Mouse (Mus musculus) activated CD4-positive, CD25-positive, alpha-beta regulatory T cell, adult 4 months (primary cell): ENCODE measurements around the gene Slc8a3. TPM values are rescaled to one million over a fixed set of nuclear protein-coding genes. Genes with fewer than 3 reads are reported as not detected.
"Not testable (repeated sequence)": the region's sequence is repeated elsewhere in the genome, so short reads cannot be mapped to it uniquely, and the experiment has no call there.

ENCODE experiments used
- ATAC-seq: one replicate; pipeline ENCODE4 v1.8.0; 2017
- polyA plus RNA-seq, 2 experiments: library from polyadenylated mRNA; unstranded; fragments of 100-300 nt; shearing (Covaris generic); gene quantifications; one replicate each; pipeline ENCODE4 v1.2.1; 2017

Gene Slc8a3
- polyA plus RNA-seq: not detected

- ATAC-seq: no peak
Observed at GRCm38 (mm10) chr12:81332875-81333421, at the start of gene Slc8a3. Gene Slc8a3 (minus strand): TSS chr12:81333180.

- not testable (repeated sequence) for ATAC-seq
Observed at GRCm38 (mm10) chr12:81379364-81379763, 46.4 kb upstream of the Slc8a3 start, which contains the start of gene Gm4787. Gene Gm4787 (minus strand): TSS chr12:81379464.

GRCm38 (mm10) chr12:81333841-81334240, 861 bp upstream of the Slc8a3 start:
- no peak for ATAC-seq

- no peak for ATAC-seq
Observed at GRCm38 (mm10) chr12:81331937-81332874, 774 bp downstream of the Slc8a3 start.

- ATAC-seq: no peak
Observed at GRCm38 (mm10) chr12:81331046-81331638, 1.8 kb downstream of the Slc8a3 start.

GRCm38 (mm10) chr12:81324991-81325390, 8.0 kb downstream of the Slc8a3 start:
- ATAC-seq: no peak

- no peak for ATAC-seq
Observed at GRCm38 (mm10) chr12:81324116-81324515, 8.9 kb downstream of the Slc8a3 start.

GRCm38 (mm10) chr12:81321021-81321420, 12.0 kb downstream of the Slc8a3 start:
- ATAC-seq: no peak

GRCm38 (mm10) chr12:81317811-81318210, 15.2 kb downstream of the Slc8a3 start:
- no peak for ATAC-seq

- ATAC-seq: no peak
Observed at GRCm38 (mm10) chr12:81315953-81316352, 17.0 kb downstream of the Slc8a3 start.

GRCm38 (mm10) chr12:81303626-81304025, 29.4 kb downstream of the Slc8a3 start:
- no peak for ATAC-seq

GRCm38 (mm10) chr12:81294613-81295012, 38.4 kb downstream of the Slc8a3 start:
- no peak for ATAC-seq

- no peak for ATAC-seq
Observed at GRCm38 (mm10) chr12:81278031-81278430, 54.9 kb downstream of the Slc8a3 start.

- ATAC-seq: no peak
Observed at GRCm38 (mm10) chr12:81274616-81275015, 58.4 kb downstream of the Slc8a3 start.

- ATAC-seq: no peak
Observed at GRCm38 (mm10) chr12:81273333-81273732, 59.6 kb downstream of the Slc8a3 start.

GRCm38 (mm10) chr12:81269246-81269645, 63.7 kb downstream of the Slc8a3 start:
- no peak for ATAC-seq

- no peak for ATAC-seq
Observed at GRCm38 (mm10) chr12:81262821-81263220, 70.2 kb downstream of the Slc8a3 start.

GRCm38 (mm10) chr12:81258215-81258614, 74.8 kb downstream of the Slc8a3 start:
- ATAC-seq: no peak

GRCm38 (mm10) chr12:81245411-81245810, 87.6 kb downstream of the Slc8a3 start:
- ATAC-seq: no peak

GRCm38 (mm10) chr12:81244954-81245353, 88.0 kb downstream of the Slc8a3 start:
- no peak for ATAC-seq

GRCm38 (mm10) chr12:81244492-81244891, 88.5 kb downstream of the Slc8a3 start:
- no peak for ATAC-seq

- no peak for ATAC-seq
Observed at GRCm38 (mm10) chr12:81241676-81242075, 91.3 kb downstream of the Slc8a3 start.

GRCm38 (mm10) chr12:81241096-81241495, 91.9 kb downstream of the Slc8a3 start:
- ATAC-seq: no peak
